Mouse (Mus musculus): ENCODE results near the gene Abca17. TPM values are rescaled to one million over a fixed set of nuclear protein-coding genes. Genes with fewer than 3 reads are reported as not detected.

Gene Abca17
- polyA plus RNA-seq, 1 experiment from 2014 or later = not detected

DNA sequence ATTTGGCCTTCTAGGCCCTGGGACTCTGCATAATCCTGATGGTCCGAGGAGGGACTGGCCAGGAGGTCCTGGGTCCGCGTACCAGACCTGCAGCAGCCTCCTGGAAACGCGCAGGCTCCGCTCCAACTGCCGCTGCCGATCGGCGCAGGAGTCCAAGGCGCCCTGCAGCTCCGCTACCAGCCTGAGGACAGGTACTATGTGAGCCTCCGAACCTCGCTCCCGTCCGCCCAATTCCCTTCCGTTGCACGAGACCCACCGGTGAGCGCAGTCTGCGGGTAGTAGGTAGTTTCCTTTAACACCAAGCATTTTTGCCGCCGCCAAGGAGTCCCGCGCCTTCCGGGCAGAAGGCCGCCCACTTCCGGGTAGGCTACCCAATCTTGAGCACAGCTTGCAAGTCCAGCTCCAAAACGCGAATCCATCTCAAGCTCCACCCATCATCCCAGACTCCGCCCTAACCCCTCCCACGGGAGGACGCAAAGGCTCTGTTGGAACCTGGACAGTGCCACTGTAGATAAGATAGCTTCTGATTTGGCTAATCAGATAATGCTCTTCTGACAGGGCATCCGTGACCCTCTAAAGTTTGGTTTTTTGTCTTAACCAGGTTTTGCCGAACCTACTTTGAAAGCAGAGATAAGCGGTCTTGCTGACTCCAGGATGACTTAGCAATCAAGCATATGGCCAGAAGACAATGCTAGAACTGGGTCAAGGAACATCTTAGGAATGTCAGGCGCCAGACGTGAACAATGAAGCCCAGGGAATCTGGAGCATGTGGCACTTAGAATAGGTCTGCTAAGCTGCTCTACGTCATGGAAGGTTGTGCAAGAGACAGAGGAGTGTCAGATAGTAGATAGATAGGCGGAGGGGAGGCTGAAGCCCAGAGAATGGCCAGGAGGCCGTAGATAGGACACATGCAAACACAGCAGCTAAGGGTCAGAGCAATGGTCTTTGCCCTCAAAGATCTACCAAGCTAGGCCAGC lies 130.1 kb downstream of the Abca17 start, which contains the start of gene Tedc2:
Tedc2 (minus strand) TSS at position 417 of the 977 bp plus-strand sequence.
- Histone ChIP-seq H3K36me3 (ENCODE audit: control insufficient read depth, insufficient read depth) (peaks cover 56% of the 10 kb centered on the region), H3K27ac (ENCODE audit: low read length) (peak within 1 kb of the TSS; percentile 95), H3K4me3 (ENCODE audit: low read depth, low read length) (peak within 1 kb of the TSS; percentile 90), H3K9ac (ENCODE audit: low read depth, low read length) (peak within 1 kb of the TSS; percentile 90), H3K4me1 (ENCODE audit: control insufficient read depth, low read depth, low read length) (peaks cover 38% of the 10 kb centered on the region), H3K4me2 (ENCODE audit: low read depth, low read length) (peak within 1 kb of the TSS; percentile 86), H3K27me3 (ENCODE audit: control insufficient read depth, insufficient read depth, low read depth, low read length) (no peaks in the 10 kb centered on the region), H3K9me3 (replicated peaks; ENCODE audit: control insufficient read depth, low read length) (no peaks in the 10 kb centered on the region)
- peak; percentile 92 for ATAC-seq (ENCODE audit: low read depth)
- WGBS (ENCODE audit: insufficient replicate concordance) = under 1% methylated on average over 41 of the region's 41 CpGs

DNA sequence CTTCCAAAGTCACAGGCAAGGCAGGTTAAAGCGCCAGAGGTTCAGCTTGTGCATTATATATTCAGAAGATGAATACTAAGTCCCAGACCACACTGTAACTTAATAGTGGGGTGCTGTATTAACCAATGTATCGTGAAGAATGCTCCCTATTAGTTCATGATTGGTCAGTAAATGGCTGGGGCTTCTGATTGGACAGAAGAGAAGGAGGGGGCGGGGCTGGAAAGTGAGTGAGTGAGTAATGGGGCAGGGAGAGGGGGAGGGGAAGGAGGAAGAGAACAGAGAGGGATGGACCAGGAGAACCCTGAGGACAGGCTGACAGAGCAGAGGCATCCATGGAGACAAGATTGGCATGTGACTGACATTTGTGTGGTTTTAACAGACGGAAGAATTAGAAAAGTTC lies 134.0 kb downstream of the Abca17 start:
- Histone ChIP-seq H3K27me3 (ENCODE audit: control insufficient read depth, insufficient read depth, low read depth, low read length) (peaks cover 8% of the 10 kb centered on the region), H3K36me3 (ENCODE audit: control insufficient read depth, insufficient read depth) (peaks cover 29% of the 10 kb centered on the region), H3K4me2 (ENCODE audit: low read depth, low read length) (no peak overlapping the region), H3K4me3 (ENCODE audit: low read depth, low read length) (no peak overlapping the region), H3K4me1 (ENCODE audit: control insufficient read depth, low read depth, low read length) (peaks cover 36% of the 10 kb centered on the region), H3K9ac (ENCODE audit: low read depth, low read length) (no peak overlapping the region), H3K27ac (ENCODE audit: low read length) (no peak overlapping the region), H3K9me3 (replicated peaks; ENCODE audit: control insufficient read depth, low read length) (no peaks in the 10 kb centered on the region)
- no peak for ATAC-seq (ENCODE audit: low read depth)
- 72% methylated on average over 4 of the region's 4 CpGs for WGBS (ENCODE audit: insufficient replicate concordance)

Small RNA genes lying within 50 kb of the gene (microRNA-seq; reads per million reads assigned to microRNA genes)
- gene Gm24427 (not detected), gene Mir5134 (2.7 reads per million, percentile 6 among the genes with 10 or more reads in this experiment), gene Mir6965 (not detected)

Other genes starting within 250 kb of the Abca17 start
- 24.3 and 24.4 TPM in 2 replicates for gene Pdpk1, start 200.1 kb downstream of the Abca17 start, polyA plus RNA-seq (2015; fragmentation: Nextera tagmentation; extraction: Ambion mirVana)
- gene Amdhd2, start 187.3 kb downstream of the Abca17 start, polyA plus RNA-seq (2015; fragmentation: Nextera tagmentation; extraction: Ambion mirVana) = 20.7 and 25.0 TPM in 2 replicates
- 352 and 382 TPM in 2 replicates for gene Atp6v0c, start 181.4 kb downstream of the Abca17 start, polyA plus RNA-seq (2015; fragmentation: Nextera tagmentation; extraction: Ambion mirVana)
- 7.0 and 7.4 TPM in 2 replicates for gene Tbc1d24, start 145.5 kb downstream of the Abca17 start, polyA plus RNA-seq (2015; fragmentation: Nextera tagmentation; extraction: Ambion mirVana)
- gene Ntn3, start 141.5 kb downstream of the Abca17 start, polyA plus RNA-seq (2015; fragmentation: Nextera tagmentation; extraction: Ambion mirVana) = 0.65 and 0.78 TPM in 2 replicates
- 7.1 and 7.4 TPM in 2 replicates for gene Tedc2, start 130.2 kb downstream of the Abca17 start, polyA plus RNA-seq (2015; fragmentation: Nextera tagmentation; extraction: Ambion mirVana)
- gene Ccnf, start 99.6 kb downstream of the Abca17 start, polyA plus RNA-seq (2015; fragmentation: Nextera tagmentation; extraction: Ambion mirVana) = 72.1 and 75.2 TPM in 2 replicates
- gene Abca3, start 882 bp upstream of the Abca17 start, polyA plus RNA-seq (2015; fragmentation: Nextera tagmentation; extraction: Ambion mirVana) = 13.4 and 15.0 TPM in 2 replicates
- 96.9 and 101 TPM in 2 replicates for gene Rnps1, start 63.5 kb upstream of the Abca17 start, polyA plus RNA-seq (2015; fragmentation: Nextera tagmentation; extraction: Ambion mirVana)
- gene Eci1, start 75.6 kb upstream of the Abca17 start, polyA plus RNA-seq (2015; fragmentation: Nextera tagmentation; extraction: Ambion mirVana) = 94.0 and 95.5 TPM in 2 replicates
- gene Dnase1l2, start 92.0 kb upstream of the Abca17 start, polyA plus RNA-seq (2015; fragmentation: Nextera tagmentation; extraction: Ambion mirVana) = 0.49 and 0.67 TPM in 2 replicates
- 11.4 and 12.3 TPM in 2 replicates for gene E4f1, start 119.2 kb upstream of the Abca17 start, polyA plus RNA-seq (2015; fragmentation: Nextera tagmentation; extraction: Ambion mirVana)
- 48.2 and 49.0 TPM in 2 replicates for gene Pgp, start 119.3 kb upstream of the Abca17 start, polyA plus RNA-seq (2015; fragmentation: Nextera tagmentation; extraction: Ambion mirVana)
- gene Bricd5, start 122.8 kb upstream of the Abca17 start, polyA plus RNA-seq (2015; fragmentation: Nextera tagmentation; extraction: Ambion mirVana) = not detected in 2 replicates
- gene Mlst8, start 128.0 kb upstream of the Abca17 start, polyA plus RNA-seq (2015; fragmentation: Nextera tagmentation; extraction: Ambion mirVana) = 11.8 and 11.9 TPM in 2 replicates
- 0.08 and 0.13 TPM in 2 replicates for gene Caskin1, start 137.5 kb upstream of the Abca17 start, polyA plus RNA-seq (2015; fragmentation: Nextera tagmentation; extraction: Ambion mirVana)
- gene Traf7, start 176.9 kb upstream of the Abca17 start, polyA plus RNA-seq (2015; fragmentation: Nextera tagmentation; extraction: Ambion mirVana) = 28.5 and 29.6 TPM in 2 replicates
- 0.46 and 0.87 TPM in 2 replicates for gene Rab26, start 183.1 kb upstream of the Abca17 start, polyA plus RNA-seq (2015; fragmentation: Nextera tagmentation; extraction: Ambion mirVana)
- 2.7 and 4.0 TPM in 2 replicates for gene Pkd1, start 198.8 kb upstream of the Abca17 start, polyA plus RNA-seq (2015; fragmentation: Nextera tagmentation; extraction: Ambion mirVana)